Mouse (Mus musculus): ENCODE results near the gene BC030867. TPM values are rescaled to one million over a fixed set of nuclear protein-coding genes. Genes with fewer than 3 reads are reported as not detected.
"Not testable (repeated sequence)": the region's sequence is repeated elsewhere in the genome, so short reads cannot be mapped to it uniquely, and the experiment has no call there.

Gene BC030867
- polyA plus RNA-seq, 1 experiment from 2014 or later, result 16.0 TPM

DNA sequence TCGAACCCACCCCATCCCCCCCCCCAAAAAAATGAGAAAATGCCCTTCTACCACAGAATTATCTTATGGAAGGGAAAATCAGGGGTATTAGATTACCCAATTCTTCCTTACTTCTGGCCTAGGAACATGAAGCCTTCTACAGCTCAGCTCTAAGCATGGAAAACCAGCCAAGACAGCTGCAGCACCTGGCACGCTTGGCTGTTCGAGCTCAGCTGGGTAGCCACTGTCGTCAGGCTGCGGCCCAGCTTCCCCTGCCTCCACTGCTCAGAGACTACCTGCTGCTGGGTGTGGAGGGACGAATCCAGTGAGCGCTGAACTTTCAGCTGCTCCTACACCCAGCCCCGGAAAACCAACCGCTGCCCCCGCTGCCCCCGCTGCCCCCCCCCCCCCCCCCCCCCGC lies 29.1 kb downstream of the BC030867 start:
- Histone ChIP-seq H3K9me3 (replicated peaks) (no peaks in the 10 kb centered on the region), H3K9ac (no peak overlapping the region), H3K4me2 (replicated peaks) (no peak overlapping the region), H3K27me3 (peaks cover 10% of the 10 kb centered on the region; the same call in 1 of the 2 replicates), H3K27ac (replicated peaks) (no peak overlapping the region), H3K4me1 (peaks cover 16% of the 10 kb centered on the region), H3K4me3 (replicated peaks) (no peak overlapping the region), H3K36me3 (no peaks in the 10 kb centered on the region)
- no peak for ATAC-seq (ENCODE audit: insufficient number of reproducible peaks, low FRiP score, low TSS enrichment, low read depth)
- WGBS, result 66% methylated on average over 9 of the region's 12 CpGs

DNA sequence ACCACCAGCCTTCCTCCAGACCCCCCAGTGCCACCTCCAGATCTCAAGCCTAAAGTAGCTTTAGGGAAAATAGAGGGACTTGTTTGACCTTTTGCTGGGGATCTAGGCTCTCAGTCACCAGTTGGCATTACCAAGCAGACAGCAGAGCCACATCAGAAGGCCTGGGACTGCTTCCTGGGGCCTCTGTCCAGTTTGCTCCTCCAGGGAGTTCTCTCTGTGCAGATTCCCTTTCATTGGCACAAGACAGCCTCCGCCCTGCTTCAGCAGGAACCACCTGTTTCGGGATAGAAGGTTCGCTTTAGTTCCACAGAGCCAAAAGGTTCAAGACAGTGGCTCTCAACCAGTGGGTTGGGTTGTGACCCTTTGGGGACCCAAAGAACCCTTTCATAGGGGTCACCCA lies 30.9 kb downstream of the BC030867 start:
- 88% methylated on average over 3 of the region's 3 CpGs for WGBS
- Histone ChIP-seq H3K36me3 (no peaks in the 10 kb centered on the region), H3K9me3 (replicated peaks) (no peaks in the 10 kb centered on the region), H3K9ac (no peak overlapping the region), H3K4me2 (replicated peaks) (no peak overlapping the region), H3K27ac (replicated peaks) (no peak overlapping the region), H3K4me3 (replicated peaks) (no peak overlapping the region), H3K4me1 (peaks cover 16% of the 10 kb centered on the region), H3K27me3 (peaks cover 10% of the 10 kb centered on the region; the same call in 1 of the 2 replicates)
- no peak for ATAC-seq (ENCODE audit: insufficient number of reproducible peaks, low FRiP score, low TSS enrichment, low read depth)

DNA sequence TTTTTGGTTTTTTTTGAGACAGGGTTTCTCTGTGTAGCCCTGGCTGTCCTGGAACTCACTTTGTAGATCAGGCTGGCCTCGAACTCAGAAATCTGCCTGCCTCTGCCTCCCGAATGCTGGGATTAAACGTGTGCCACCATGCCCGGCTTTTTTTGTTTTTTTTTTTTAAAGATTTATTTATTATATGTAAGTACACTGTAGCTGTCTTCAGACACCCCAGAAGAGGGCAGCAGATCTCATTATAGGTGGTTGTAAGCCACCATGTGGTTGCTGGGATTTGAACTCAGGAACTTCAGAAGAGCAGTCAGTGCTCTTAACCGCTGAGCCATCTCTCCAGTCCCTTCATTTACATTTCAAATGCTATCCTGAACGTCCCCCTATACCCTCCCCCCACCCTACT lies 31.6 kb downstream of the BC030867 start:
- not testable (repeated sequence) for H3K27ac ChIP-seq (replicated peaks); H3K9me3 ChIP-seq (replicated peaks); ATAC-seq (ENCODE audit: insufficient number of reproducible peaks, low FRiP score, low TSS enrichment, low read depth); H3K36me3 ChIP-seq; H3K27me3 ChIP-seq; H3K4me2 ChIP-seq (replicated peaks); H3K9ac ChIP-seq; H3K4me3 ChIP-seq (replicated peaks)
- peaks cover 16% of the 10 kb centered on the region for H3K4me1 ChIP-seq
- WGBS, result 74% methylated on average over 6 of the region's 6 CpGs

DNA sequence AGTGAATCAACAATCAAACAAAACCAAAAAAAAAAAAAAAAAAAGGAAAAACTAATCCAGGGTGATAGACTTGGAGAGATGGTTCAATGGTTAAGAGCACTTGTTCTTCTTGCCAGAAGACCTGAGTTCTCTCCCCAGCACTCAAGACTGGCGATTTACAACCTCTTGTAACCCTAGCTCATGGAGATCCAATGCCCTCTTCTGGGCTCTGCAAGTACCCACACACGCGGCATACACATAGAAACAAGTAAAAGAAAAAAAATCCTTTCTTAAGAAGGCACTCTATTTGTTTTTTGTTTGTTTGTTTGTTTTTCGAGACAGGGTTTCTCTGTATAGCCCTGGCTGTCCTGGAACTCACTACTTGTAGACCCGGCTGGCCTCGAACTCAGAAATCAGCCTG lies 35.2 kb downstream of the BC030867 start:
- peak overlapping the region; percentile 91 for H3K27ac ChIP-seq (replicated peaks)
- 89% methylated on average over 6 of the region's 6 CpGs for WGBS
- H3K4me1 ChIP-seq, result peaks cover 21% of the 10 kb centered on the region
- H3K4me2 ChIP-seq (replicated peaks), result peak overlapping the region; percentile 76
- peaks cover 19% of the 10 kb centered on the region for H3K36me3 ChIP-seq
- peak overlapping the region; percentile 83 for H3K4me3 ChIP-seq (replicated peaks)
- no peak for ATAC-seq (ENCODE audit: insufficient number of reproducible peaks, low FRiP score, low TSS enrichment, low read depth)
- H3K9me3 ChIP-seq (replicated peaks), result no peaks in the 10 kb centered on the region
- no peaks in the 10 kb centered on the region for H3K27me3 ChIP-seq
- H3K9ac ChIP-seq, result no peak overlapping the region; the same call in 1 of the 2 replicates

DNA sequence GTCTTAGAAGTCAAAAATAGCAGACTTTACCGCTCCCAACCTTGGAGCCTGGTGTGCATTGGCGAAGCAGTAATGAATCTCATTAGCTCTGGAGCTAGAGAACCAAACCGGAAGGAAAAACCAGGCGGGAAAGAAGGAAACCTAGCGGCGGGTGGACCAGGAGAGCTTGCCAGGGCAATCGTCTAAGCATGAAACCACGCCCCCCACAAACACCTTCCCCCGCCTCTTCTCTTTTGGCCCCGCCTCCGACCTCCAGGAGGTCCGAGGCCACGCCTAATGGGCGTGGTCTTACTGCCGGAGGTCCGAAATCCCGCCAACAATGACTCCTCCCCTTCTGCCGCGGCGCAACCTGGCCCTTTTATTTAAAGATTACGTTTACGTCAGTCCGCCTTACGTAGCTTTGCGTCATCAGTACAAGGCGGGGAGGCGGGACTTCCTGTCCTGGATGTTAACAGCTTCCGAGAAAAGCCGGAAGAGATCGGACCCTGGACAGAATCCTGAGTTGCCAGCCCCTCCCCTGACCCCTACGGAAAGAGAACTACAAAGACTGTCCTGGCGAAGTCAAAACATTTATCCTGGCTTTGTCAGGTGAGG lies 35.9 kb downstream of the BC030867 start, which contains the start of gene Tmub2:
TSS of gene Tmub2 (plus strand) at position 431 of the 594 bp plus-strand sequence.
- under 1% methylated on average over 32 of the region's 32 CpGs for WGBS
- Histone ChIP-seq H3K27ac (replicated peaks) (peak within 1 kb of the TSS; percentile 91), H3K4me3 (replicated peaks) (peak within 1 kb of the TSS; percentile 83)

DNA sequence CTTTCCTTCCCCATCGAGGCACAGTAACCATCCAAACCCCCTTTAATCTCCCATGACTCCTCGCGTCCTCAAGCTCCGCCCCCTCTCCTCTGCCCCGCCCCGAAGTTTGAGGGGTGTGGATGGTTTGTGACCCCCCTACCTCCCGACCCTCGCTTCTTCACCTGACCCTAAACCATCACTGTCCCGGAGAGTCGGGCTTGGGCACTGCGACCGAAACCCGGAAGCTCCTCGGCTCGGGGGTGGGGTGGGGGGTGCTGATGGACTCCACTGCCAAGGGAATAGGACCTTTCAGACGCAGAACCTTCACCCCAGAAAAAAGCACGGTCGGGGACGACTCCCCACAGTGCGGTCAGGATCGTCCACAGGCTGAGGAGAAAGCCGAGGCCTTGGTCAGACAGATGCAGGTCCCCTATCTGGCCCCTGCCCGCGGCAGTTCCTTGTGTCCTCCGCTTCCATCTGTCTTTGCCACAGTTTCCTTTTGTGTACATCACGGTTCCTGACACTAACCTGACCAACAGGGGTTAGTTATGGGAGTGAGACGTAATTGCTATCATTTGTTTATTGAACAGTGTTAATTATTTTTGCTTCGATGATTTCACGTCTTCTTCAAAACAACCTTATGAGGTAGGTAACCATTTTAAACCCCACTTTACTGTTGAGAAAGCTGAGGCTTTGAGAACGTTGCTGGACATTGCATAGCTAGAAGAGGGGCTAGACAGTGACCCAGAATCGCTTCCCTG lies 36.6 kb downstream of the BC030867 start:
- Histone ChIP-seq H3K27ac (replicated peaks) (peak overlapping the region; percentile 91), H3K4me3 (replicated peaks) (peak overlapping the region; percentile 83), H3K4me1 (peaks cover 21% of the 10 kb centered on the region), H3K9ac (peak overlapping the region; percentile 81), H3K36me3 (peaks cover 28% of the 10 kb centered on the region), H3K27me3 (no peaks in the 10 kb centered on the region), H3K9me3 (replicated peaks) (no peaks in the 10 kb centered on the region), H3K4me2 (replicated peaks) (peak overlapping the region; percentile 76)
- 4% methylated on average over 31 of the region's 31 CpGs for WGBS
- ATAC-seq (ENCODE audit: insufficient number of reproducible peaks, low FRiP score, low TSS enrichment, low read depth), result peak; percentile 61

More for the DNA sequence above, 35.9 kb downstream of the BC030867 start, which contains the start of gene Tmub2:
- H3K4me1 ChIP-seq, result peaks cover 21% of the 10 kb centered on the region
- peaks cover 21% of the 10 kb centered on the region for H3K36me3 ChIP-seq
- peak within 1 kb of the TSS; percentile 81 for H3K9ac ChIP-seq
- H3K4me2 ChIP-seq (replicated peaks), result peak within 1 kb of the TSS; percentile 76
- H3K27me3 ChIP-seq, result no peaks in the 10 kb centered on the region
- ATAC-seq (ENCODE audit: insufficient number of reproducible peaks, low FRiP score, low TSS enrichment, low read depth), result peak; percentile 90
- H3K9me3 ChIP-seq (replicated peaks), result no peaks in the 10 kb centered on the region

DNA sequence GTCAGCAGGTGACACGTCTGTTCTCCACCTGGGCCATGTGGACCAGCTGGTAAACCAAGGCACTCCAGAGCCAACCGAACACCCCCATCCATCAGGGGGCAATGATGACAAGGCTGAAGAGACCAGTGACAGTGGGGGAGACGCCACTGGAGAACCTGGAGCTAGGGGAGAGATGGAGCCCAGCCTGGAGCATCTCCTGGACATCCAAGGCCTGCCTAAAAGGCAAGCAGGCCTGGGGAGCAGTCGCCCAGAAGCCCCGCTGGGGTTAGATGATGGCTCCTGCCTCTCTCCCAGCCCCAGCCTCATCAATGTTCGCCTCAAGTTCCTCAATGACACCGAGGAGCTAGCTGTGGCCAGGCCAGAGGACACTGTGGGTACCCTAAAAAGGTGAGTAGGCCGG lies 38.8 kb downstream of the BC030867 start:
- Histone ChIP-seq H3K9me3 (replicated peaks) (no peaks in the 10 kb centered on the region), H3K4me3 (replicated peaks) (no peak overlapping the region), H3K27me3 (no peaks in the 10 kb centered on the region), H3K4me2 (replicated peaks) (no peak overlapping the region), H3K27ac (replicated peaks) (no peak overlapping the region), H3K4me1 (peaks cover 21% of the 10 kb centered on the region), H3K9ac (no peak overlapping the region), H3K36me3 (peaks cover 50% of the 10 kb centered on the region)
- ATAC-seq (ENCODE audit: insufficient number of reproducible peaks, low FRiP score, low TSS enrichment, low read depth), result no peak
- 90% methylated on average over 8 of the region's 8 CpGs for WGBS

DNA sequence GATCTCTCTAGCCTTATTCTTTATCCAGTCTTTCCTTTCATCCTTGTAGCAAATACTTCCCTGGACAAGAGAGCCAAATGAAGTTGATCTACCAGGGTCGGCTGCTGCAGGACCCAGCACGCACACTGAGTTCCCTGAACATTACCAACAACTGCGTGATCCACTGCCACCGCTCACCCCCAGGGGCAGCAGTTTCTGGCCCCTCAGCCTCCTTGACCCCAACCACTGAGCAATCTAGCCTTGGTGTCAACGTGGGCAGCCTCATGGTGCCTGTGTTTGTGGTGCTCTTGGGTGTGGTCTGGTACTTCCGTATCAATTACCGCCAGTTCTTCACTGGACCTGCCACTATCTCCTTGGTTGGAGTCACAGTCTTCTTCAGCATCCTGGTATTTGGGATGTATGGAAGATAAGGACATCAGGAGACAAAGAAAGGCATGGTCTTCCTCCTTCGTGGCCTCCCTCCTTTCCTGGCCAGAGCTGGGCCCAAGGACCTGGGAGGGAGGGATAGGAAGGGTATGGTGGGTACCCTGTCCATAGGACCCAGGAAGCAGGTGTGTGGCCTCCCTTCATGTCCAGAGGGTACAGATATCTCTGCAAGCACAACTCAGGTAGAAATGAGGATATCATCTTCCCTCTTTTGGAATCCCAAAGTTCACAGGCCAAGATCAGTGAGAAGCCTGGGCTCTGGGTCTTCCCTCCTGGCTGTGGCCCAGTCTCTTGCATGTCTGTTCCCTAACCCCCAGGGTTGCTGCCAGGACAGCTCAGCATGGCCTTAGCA lies 39.5 kb downstream of the BC030867 start:
- peaks cover 21% of the 10 kb centered on the region for H3K4me1 ChIP-seq
- 80% methylated on average over 8 of the region's 8 CpGs for WGBS
- no peaks in the 10 kb centered on the region for H3K9me3 ChIP-seq (replicated peaks)
- no peak overlapping the region for H3K4me2 ChIP-seq (replicated peaks)
- H3K27ac ChIP-seq (replicated peaks), result no peak overlapping the region
- ATAC-seq (ENCODE audit: insufficient number of reproducible peaks, low FRiP score, low TSS enrichment, low read depth), result no peak
- H3K27me3 ChIP-seq, result no peaks in the 10 kb centered on the region
- no peak overlapping the region for H3K9ac ChIP-seq
- no peak overlapping the region for H3K4me3 ChIP-seq (replicated peaks)
- H3K36me3 ChIP-seq, result peaks cover 57% of the 10 kb centered on the region

DNA sequence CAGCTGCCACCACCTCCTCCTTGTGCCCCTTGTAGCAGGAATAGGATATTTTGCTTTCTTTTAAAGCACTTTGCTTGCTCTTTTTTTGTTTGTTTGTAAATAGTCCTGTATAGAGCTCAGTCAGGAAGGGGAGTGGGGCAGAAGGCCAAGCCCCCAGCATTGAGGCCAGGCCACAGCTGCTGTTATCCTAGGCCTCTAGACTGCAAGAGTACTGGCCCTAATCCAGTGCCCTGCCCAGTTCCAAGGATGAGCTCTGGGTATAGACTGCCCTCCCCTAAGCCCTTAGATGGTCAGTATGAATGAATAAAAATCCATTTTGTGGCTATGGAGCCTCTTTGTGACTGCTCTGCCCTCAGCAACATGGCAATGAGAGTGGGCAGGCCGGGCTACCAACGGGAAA lies 40.2 kb downstream of the BC030867 start:
- H3K27ac ChIP-seq (replicated peaks), result 0 out of 2 replicates have a peak overlapping the region, but pooled peaks have one; percentile 34
- no peak overlapping the region for H3K4me3 ChIP-seq (replicated peaks)
- no peak for ATAC-seq (ENCODE audit: insufficient number of reproducible peaks, low FRiP score, low TSS enrichment, low read depth)
- peaks cover 64% of the 10 kb centered on the region for H3K36me3 ChIP-seq
- no peaks in the 10 kb centered on the region for H3K9me3 ChIP-seq (replicated peaks)
- H3K27me3 ChIP-seq, result no peaks in the 10 kb centered on the region
- no peak overlapping the region for H3K9ac ChIP-seq
- peaks cover 22% of the 10 kb centered on the region for H3K4me1 ChIP-seq
- WGBS, result 60% methylated on average over 2 of the region's 2 CpGs
- no peak overlapping the region for H3K4me2 ChIP-seq (replicated peaks)

DNA sequence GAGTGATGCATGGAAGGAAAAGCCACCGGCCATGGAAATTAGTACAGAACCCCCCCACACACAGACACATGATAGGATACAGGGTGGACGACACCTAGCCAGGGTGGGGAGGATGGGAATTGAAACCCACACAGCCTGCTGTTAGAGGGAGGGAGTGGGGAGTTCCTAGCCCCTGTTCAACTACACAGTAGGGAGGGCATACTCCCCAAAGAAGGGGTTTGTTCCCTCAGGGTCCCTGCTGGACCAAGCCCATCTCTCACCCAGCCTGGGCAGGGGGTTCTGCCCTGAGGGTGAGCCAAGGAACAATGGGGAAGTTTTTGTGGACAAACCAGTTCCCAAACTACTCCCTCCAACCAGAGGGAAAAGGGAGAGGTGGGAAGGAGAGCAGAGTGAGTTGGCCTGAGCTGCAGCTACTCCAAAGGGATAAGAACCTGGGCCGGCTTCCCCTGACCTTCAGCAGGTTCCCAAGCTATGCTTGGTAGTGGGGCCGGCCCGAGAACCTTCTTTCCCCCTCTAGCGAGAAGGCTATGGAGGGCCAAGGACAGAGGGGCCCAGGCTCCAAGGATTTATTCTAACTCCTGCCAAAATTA lies 40.9 kb downstream of the BC030867 start:
- Histone ChIP-seq H3K4me2 (replicated peaks) (no peak overlapping the region), H3K36me3 (peaks cover 67% of the 10 kb centered on the region), H3K27me3 (no peaks in the 10 kb centered on the region), H3K4me3 (replicated peaks) (no peak overlapping the region), H3K9me3 (replicated peaks) (no peaks in the 10 kb centered on the region), H3K9ac (no peak overlapping the region), H3K4me1 (peaks cover 29% of the 10 kb centered on the region), H3K27ac (replicated peaks) (0 out of 2 replicates have a peak overlapping the region, but pooled peaks have one; percentile 34)
- no peak for ATAC-seq (ENCODE audit: insufficient number of reproducible peaks, low FRiP score, low TSS enrichment, low read depth)
- WGBS, result 41% methylated on average over 6 of the region's 6 CpGs

DNA sequence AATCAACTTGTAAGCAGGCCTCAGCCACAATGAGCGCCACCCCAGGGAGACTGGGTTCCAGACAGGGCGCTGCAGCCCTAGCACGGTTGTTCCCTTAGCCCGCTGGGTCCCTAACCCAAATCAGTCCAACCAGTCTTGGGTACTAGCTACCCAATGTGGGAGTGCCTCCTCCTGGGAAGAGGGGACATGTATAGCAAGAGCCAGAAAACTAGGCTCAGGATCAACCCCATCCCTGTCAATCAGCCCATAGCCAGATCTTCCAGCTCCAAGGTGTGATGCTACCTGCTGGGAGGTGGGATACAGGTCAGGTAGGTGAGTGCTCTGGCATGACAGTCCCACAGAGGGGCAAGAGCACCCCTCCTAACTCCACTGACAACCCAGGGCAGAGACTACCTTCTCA lies 41.5 kb downstream of the BC030867 start:
- Histone ChIP-seq H3K4me1 (peaks cover 34% of the 10 kb centered on the region), H3K27ac (replicated peaks) (no peak overlapping the region), H3K36me3 (peaks cover 67% of the 10 kb centered on the region), H3K9ac (no peak overlapping the region), H3K4me3 (replicated peaks) (no peak overlapping the region), H3K4me2 (replicated peaks) (no peak overlapping the region), H3K9me3 (replicated peaks) (no peaks in the 10 kb centered on the region), H3K27me3 (no peaks in the 10 kb centered on the region)
- no peak for ATAC-seq (ENCODE audit: insufficient number of reproducible peaks, low FRiP score, low TSS enrichment, low read depth)
- 78% methylated on average over 4 of the region's 4 CpGs for WGBS

All from embryonic facial prominence, embryonic 15.5 days (tissue).